Mouse (Mus musculus) C2C12 (cell line): ENCODE data around the gene Cxcr6. TPM values are rescaled to one million over a fixed set of nuclear protein-coding genes. Genes with fewer than 3 reads are reported as not detected.
A peak's percentile ranks its signal among the peaks of the same experiment; 100 is the strongest.

Source experiments
- H3K27me3 ChIP-seq: one replicate; pipeline ENCODE4 v1.6.1; 2011; ENCODE audit not compliant: control insufficient read depth, insufficient read depth, insufficient read length
- H3K36me3 ChIP-seq: one replicate; pipeline ENCODE4 v1.6.1; 2011; ENCODE audit not compliant: control insufficient read depth, insufficient read depth
- H3K4me3 ChIP-seq: one replicate; pipeline ENCODE4 v1.5.1; 2011; ENCODE audit warnings: mild to moderate bottlenecking, control low read depth; ENCODE audit not compliant: poor library complexity, insufficient read depth, severe bottlenecking
- H3K79me2 ChIP-seq: one replicate; pipeline ENCODE4 v1.6.1; 2011; ENCODE audit not compliant: control insufficient read depth, insufficient read depth
- H3K79me3 ChIP-seq: one replicate; pipeline ENCODE4 v1.6.1; 2011; ENCODE audit warnings: low read depth, control low read depth
- H3ac ChIP-seq: one replicate; pipeline ENCODE3; 2011; ENCODE audit warnings: low read depth; ENCODE audit not compliant: control insufficient read depth, insufficient read length
- CEBPB ChIP-seq: IDR thresholded peaks from one replicate; pipeline ENCODE4 v1.6.1; 2011; ENCODE audit warnings: low read depth, mild to moderate bottlenecking, control low read depth, moderate library complexity
- CTCF ChIP-seq: IDR thresholded peaks from one replicate; pipeline ENCODE4 v1.5.1; 2011; ENCODE audit not compliant: control insufficient read depth, insufficient read depth, insufficient read length
- FOSL1 ChIP-seq: IDR thresholded peaks from one replicate; pipeline ENCODE4 v1.8.0; 2011; ENCODE audit warnings: mild to moderate bottlenecking, low read length; ENCODE audit not compliant: poor library complexity, insufficient read depth, severe bottlenecking
- MAX ChIP-seq: IDR thresholded peaks from one replicate; pipeline ENCODE4 v1.6.1; 2011; ENCODE audit warnings: mild to moderate bottlenecking, control low read depth
- MYOD1 ChIP-seq: IDR thresholded peaks from one replicate; pipeline ENCODE4 v1.6.1; 2011; ENCODE audit warnings: low read depth; ENCODE audit not compliant: control insufficient read depth, insufficient read length
- MYOG ChIP-seq: IDR thresholded peaks from one replicate; pipeline ENCODE4 v1.6.1; 2011; ENCODE audit not compliant: control insufficient read depth, insufficient read length; ENCODE audit errors: extremely low read depth
- USF1 ChIP-seq: IDR thresholded peaks from one replicate; pipeline ENCODE4 v1.6.1; 2011; ENCODE audit warnings: low read depth, mild to moderate bottlenecking, control low read depth, moderate library complexity
- polyA plus RNA-seq: library from polyadenylated mRNA; unstranded; fragments of >200 nt; fragmentation: generic; extraction: Trizol; gene quantifications from one replicate; pipeline ENCODE4 v1.2.1, GENCODE M21; 2012; ENCODE audit warnings: missing spikeins

Cxcr6 gene
- polyA plus RNA-seq, 1 experiment = 5.7 TPM

DNA sequence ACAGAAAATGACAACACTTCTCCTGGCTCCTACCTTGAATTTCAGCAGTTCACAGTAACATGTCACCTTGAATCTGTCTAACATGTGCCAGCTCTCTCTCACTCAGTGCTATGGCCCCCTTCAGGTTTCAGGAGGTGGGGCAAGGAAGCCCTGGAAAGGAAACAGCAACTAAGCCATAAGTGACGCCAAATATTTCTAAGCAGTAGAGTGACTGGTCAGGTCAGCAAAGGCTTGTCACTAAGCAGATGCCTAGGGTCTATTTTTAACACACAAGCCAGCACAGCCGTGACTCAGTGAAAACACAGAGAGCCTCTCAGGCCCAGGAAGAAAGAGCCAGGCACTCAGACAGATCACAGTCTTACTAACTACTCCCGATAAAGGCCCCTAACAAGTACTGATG lies 38.8 kb downstream of the Cxcr6 start:
- H3K27me3 ChIP-seq = no peaks in the 10 kb centered on the region
- TF ChIP-seq CEBPB (no peak), CTCF (no peak), MYOG (no peak), MAX (no peak), MYOD1 (no peak), FOSL1 (no peak), USF1 (no peak)
- H3K4me3 ChIP-seq = no peak overlapping the region
- peaks cover 37% of the 10 kb centered on the region for H3K79me2 ChIP-seq
- H3K79me3 ChIP-seq = peaks cover 5% of the 10 kb centered on the region
- H3ac ChIP-seq = no peak overlapping the region
- H3K36me3 ChIP-seq = peaks cover 16% of the 10 kb centered on the region

DNA sequence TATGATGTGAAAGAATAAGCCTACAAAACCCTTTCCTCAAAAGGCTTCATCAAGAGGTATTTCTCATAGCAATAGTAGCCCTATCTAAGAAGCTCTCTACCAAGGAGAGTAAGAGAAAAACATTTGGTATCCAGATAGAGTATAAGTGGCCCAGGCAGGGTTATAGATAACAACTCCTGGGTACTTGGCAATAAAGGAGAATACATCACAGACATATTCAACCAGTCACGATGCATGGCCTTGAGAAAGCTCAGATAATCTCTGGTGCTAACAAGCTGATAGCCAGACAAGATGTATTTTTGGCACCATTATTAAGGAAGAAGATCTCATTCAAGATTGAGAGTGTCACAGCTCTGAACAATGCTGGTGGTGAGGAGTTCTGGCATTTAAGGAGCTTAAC lies 40.2 kb downstream of the Cxcr6 start:
- TF ChIP-seq MYOG (no peak), CTCF (no peak), FOSL1 (no peak), MAX (no peak), MYOD1 (no peak), CEBPB (no peak)
- no peak overlapping the region for H3ac ChIP-seq

DNA sequence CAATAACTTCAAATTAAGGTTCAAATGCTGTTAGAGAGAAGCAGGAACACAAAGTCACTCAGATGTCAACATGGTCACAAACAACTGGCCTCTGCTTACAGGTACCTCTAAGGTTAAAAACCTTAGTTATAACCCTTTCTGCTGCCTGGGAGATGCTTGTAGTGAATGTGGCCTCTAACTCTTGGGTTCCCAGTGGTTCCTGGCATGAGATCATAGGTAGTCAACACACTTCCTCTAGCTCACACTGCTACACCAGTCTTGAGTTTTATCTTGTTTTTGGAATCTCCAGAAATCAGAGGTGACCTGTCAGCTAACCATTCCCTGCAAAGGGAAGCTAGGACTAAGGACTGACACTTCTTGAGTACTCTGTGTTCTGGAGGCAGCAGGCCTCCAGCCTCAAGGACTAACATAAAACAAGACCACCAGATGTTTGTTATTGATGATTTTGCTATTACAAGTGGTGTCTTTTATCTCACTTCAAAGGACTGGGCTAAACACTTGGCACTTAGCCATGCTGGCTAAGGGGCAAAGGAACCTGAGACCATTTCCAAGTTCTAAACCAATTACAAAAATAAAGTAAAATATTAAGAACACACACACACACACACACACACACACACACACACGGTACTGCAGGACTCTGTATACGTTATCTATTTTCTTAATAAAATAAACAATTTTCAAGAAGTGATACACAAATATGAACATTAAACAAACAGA lies 43.9 kb downstream of the Cxcr6 start:
- no peaks in the 10 kb centered on the region for H3K36me3 ChIP-seq
- no peak for TF ChIP-seq MYOD1
- no peak for TF ChIP-seq CEBPB
- no peak for TF ChIP-seq USF1
- no peak for TF ChIP-seq FOSL1
- TF ChIP-seq CTCF = no peak
- no peak for TF ChIP-seq MYOG
- TF ChIP-seq MAX = no peak
- H3ac ChIP-seq = no peak overlapping the region
- H3K79me3 ChIP-seq = peaks cover 8% of the 10 kb centered on the region
- H3K79me2 ChIP-seq = peaks cover 48% of the 10 kb centered on the region
- H3K4me3 ChIP-seq = no peak overlapping the region
- H3K27me3 ChIP-seq = no peaks in the 10 kb centered on the region

More for the DNA sequence above, 40.2 kb downstream of the Cxcr6 start:
- Histone ChIP-seq H3K27me3 (no peaks in the 10 kb centered on the region), H3K4me3 (no peak overlapping the region), H3K36me3 (peaks cover 2% of the 10 kb centered on the region), H3K79me3 (peaks cover 8% of the 10 kb centered on the region), H3K79me2 (peaks cover 48% of the 10 kb centered on the region)

DNA sequence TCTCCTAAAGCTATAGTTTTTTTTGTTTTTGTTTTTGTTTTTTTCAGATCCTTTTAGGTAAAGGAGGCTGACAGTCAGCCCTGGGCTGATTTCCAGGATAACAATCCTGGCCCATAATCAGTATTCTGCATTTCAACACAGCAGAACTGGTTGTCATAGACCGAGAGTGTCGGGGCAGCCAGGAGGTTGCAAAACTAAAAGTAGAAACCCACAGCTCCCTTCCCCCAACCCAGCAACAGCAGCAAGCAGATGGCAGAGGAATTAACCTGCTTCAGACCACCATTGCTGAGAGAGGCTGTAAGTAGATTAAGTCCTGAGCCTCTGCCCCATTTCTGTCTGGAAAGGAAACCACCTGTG lies 44.4 kb downstream of the Cxcr6 start:
- Histone ChIP-seq H3K36me3 (no peaks in the 10 kb centered on the region), H3K79me2 (peaks cover 48% of the 10 kb centered on the region), H3ac (peak overlapping the region; percentile 40), H3K27me3 (no peaks in the 10 kb centered on the region), H3K4me3 (peak overlapping the region; percentile 75), H3K79me3 (peaks cover 8% of the 10 kb centered on the region)
- TF ChIP-seq CTCF (no peak), MYOD1 (no peak), MAX (no peak), USF1 (no peak), MYOG (no peak), FOSL1 (no peak), CEBPB (no peak)

DNA sequence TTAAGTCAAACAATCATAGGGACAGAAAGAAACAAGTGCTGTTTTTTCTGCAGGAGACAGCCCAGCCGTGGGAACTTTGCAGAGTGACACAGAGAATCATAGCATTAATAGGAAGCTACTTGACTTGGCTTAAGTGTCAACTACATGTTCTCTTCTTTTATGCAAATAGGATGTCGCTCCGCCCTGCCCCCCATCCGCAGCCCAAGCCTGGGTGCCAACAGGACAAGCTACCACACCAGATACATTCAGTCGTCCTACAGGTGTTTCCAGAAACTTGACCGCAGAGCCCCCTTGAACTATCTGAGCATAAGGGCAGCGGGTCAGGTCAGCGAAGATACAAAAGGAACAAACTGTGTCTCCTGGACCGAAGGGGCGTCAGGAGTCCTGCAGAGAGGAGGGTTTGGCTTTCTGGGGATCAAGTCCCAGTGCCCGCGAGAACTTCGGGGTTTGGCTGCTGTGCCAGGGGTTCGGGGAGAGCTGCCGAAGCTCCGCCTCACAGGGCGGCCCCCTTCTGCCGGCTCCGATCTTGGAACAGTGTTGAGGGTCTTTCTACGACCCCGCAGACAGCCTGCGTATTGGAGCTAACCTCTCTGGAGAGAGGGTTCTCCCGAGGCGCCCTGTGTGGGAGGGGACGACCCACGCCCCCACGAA lies 44.9 kb downstream of the Cxcr6 start:
- Histone ChIP-seq H3K27me3 (no peaks in the 10 kb centered on the region), H3K4me3 (peak overlapping the region; percentile 75)
- no peak for TF ChIP-seq FOSL1
- TF ChIP-seq USF1 = no peak
- TF ChIP-seq MAX = no peak
- no peak for TF ChIP-seq MYOG
- no peak for TF ChIP-seq MYOD1
- TF ChIP-seq CEBPB = no peak
- no peak for TF ChIP-seq CTCF

DNA sequence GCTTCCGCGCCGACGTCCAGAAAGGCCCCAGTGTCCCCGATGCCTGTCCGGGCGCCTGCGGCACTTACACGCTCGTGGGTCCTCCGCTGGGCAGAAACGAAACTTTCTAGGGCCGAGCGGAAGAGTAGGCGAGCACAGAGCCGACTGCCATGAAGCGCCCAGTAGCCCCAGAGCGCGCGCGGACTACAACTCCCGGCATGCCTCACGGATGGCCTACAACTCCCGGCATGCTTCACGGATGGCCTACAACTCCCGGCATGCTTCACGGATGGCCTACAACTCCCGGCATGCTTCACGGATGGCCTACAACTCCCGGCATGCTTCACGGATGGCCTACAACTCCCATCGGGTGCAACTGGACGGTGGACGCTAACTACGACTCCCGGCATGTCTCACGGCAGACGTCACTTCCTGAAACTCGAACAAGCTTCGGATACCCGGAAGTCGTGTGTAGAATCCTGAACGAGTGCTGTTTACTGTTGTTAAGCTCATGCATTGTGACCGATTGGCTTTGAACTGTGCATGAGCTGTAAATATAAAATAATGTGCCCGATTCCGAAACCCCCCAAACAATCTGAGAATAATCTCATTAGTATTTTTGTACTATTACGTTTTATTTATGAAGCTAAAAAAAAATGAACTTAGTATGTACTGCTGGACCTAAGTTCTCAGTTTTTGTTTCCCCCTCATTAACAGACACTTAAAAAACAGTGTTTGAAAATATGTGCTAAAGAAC lies 45.6 kb downstream of the Cxcr6 start, which contains the start of gene Fyco1:
Fyco1 (minus strand) TSS at position 187 of the 736 bp plus-strand sequence.
- peak within 1 kb of the TSS; percentile 75 for H3K4me3 ChIP-seq
- no peaks in the 10 kb centered on the region for H3K36me3 ChIP-seq
- peak within 1 kb of the TSS; percentile 96 for H3ac ChIP-seq
- TF ChIP-seq CTCF (no peak), FOSL1 (no peak)
- peaks cover 40% of the 10 kb centered on the region for H3K79me2 ChIP-seq
- no peaks in the 10 kb centered on the region for H3K27me3 ChIP-seq
- peaks cover 8% of the 10 kb centered on the region for H3K79me3 ChIP-seq

More for the DNA sequence above, 44.9 kb downstream of the Cxcr6 start:
- Histone ChIP-seq H3K79me2 (peaks cover 46% of the 10 kb centered on the region), H3K36me3 (no peaks in the 10 kb centered on the region), H3K79me3 (peaks cover 8% of the 10 kb centered on the region), H3ac (peak overlapping the region; percentile 96)
